Mouse (Mus musculus): ENCODE measurements at regions not wholly inside any gene's neighbourhood (a gene's known extent, or its start where the extent isn't known, plus 50 kb on each side); places are given as distances from the start of the nearest gene placed in this dataset.

DNA sequence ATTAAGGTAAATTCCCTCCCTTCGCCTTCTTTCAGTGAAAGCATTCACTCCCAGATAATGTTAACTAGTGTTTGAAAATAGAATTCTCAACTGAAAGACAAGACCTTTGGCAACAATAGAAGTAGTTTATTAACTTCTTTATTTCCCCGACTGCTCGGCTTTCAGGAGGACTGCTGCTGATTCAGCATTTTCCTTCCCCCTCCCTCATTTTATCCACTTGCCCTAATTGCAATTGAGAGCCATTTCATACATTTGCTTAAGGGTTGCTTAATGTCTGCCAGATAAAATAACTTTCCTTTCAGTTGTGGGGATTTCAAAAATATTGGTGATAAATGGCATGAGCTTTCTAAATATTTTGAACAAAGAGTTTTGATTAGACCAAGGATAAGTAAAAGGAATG is 744.5 kb downstream of the Brinp3 start:
- DNase-seq (ENCODE audit: low spot score), result no peak

- DNase-seq (ENCODE audit: low spot score), result no peak
Measured at GRCm38 (mm10) chr1:147273324-147273723, 778.8 kb downstream of the Brinp3 start.

DNA sequence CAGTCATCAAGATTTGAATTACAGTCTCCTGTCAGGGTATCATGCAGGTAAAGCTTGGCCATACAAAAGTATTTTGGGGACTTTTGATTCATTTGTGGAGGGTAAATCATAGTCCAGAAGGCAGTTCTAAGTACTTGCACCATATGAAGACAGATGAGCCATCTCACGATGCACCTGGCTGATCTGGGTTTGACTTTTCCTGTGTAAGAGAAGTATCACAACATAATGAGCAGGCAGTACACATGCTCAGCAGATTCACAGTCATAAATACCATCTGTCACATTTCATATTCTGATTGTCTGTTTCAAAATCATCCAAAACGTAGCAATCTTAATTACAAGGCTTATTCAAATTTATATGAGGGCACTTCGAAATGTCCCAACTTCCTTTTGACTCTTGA is 796.6 kb downstream of the Brinp3 start:
- DNase-seq (ENCODE audit: low spot score), result no peak

GRCm38 (mm10) chr1:147309246-147309645 is 814.7 kb downstream of the Brinp3 start:
- peak; percentile 61 for DNase-seq (ENCODE audit: low spot score)

DNA sequence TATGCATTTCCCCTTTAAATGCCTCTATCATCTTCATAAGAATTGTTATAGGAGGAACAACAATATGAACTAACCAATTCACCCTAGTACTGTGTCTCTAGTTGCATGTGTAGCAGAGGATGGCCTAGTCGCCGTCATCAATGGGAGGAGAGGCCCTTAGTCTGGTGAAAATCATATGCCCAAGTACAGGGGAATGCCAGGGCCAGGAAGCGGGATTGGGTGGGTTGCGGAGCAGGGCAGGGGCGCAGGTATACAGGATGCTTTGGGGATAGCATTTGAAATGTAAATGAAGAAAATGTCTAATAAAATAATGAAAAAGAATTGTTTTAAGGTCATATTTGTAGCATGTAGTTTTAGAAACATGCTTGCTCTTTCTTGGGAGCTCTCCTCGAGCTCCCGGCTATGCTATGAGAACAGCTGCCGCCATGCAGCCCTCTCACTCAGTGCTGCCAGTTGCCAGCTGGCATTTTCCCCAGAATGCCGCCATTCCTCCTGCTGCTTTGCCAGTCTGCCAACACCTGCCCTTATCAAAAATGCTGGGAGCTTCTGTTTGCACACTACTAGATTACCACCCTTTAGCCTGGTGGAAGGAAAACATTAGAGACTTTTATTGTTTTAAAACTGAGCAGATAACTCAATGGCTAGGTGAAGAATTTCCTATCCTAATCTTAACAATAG is 848.9 kb downstream of the Brinp3 start:
- peak; percentile 50 for DNase-seq (ENCODE audit: low spot score)

- no peak for DNase-seq (ENCODE audit: low spot score)
Measured at GRCm38 (mm10) chr1:147344027-147344426, 849.5 kb downstream of the Brinp3 start.

All from layer of hippocampus, adult 9-10 months (tissue).